Mouse (Mus musculus): ENCODE measurements around the gene Tnpo1. TPM values are rescaled to one million over a fixed set of nuclear protein-coding genes. Genes with fewer than 3 reads are reported as not detected.
"Not testable (repeated sequence)": the region's sequence is repeated elsewhere in the genome, so short reads cannot be mapped to it uniquely, and the experiment has no call there.

The Tnpo1 gene
- total RNA-seq, 4 experiments from 2014 or later = 30.7 to 34.4 (median 31.1) TPM

DNA sequence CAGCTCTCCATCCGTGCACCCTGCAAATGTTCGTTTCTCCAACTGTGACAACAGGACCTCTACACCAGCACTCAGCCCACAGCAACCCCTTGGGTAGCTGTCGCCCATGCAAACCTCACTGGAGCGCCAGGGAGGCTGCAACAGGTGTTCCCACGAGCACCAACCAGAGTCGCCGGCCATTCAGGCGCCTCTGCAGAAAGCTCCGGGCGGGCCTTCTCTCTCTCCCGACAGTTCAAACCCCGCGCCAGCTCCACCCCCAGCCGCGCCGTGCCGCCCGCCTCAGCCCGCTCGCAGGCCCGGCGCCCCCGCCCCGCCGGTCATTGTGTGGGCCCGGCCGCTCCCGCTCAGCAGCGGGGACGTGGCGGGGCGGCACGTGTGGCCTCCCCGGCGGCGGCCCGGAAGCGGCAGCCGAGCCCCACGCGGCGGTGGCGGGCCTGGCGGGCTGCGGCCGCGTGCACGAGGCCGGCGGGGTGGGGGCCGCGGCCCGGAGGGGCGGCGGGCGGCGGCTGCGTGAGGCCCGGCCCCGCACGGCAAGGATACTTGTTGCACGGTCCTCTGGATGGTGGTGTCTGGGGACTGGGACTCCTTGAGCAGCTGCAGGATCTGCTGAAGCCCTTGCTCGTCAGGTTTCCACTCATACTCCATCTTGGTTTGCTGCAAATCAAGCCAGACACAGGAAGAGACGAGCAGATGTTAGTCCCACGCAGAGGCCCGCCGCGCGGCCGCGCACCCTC lies 35.9 kb downstream of the Tnpo1 start:
- peak; percentile 13 to 24 for DNase-seq (ENCODE audit: low spot score in 2 of 2)

DNA sequence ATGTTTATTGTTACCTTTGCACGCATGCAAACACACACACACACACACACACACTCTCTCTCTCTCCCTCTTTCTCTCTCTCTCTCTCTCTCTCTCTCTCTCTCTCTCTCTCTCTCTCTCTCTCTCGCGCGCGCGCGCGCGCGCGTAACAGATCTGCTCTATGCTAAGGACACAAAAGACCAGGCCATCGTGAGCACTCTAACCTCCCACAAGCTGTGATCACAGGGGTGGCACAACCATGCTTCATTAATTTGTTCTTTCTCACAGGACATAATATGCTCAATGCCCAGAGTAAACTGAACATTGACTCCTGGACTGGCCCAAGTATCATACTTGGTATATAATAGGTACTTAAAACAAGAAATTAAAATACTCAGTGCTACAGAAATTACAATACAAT lies 37.0 kb downstream of the Tnpo1 start:
- DNase-seq (ENCODE audit: low spot score in 2 of 2) = no peak

DNA sequence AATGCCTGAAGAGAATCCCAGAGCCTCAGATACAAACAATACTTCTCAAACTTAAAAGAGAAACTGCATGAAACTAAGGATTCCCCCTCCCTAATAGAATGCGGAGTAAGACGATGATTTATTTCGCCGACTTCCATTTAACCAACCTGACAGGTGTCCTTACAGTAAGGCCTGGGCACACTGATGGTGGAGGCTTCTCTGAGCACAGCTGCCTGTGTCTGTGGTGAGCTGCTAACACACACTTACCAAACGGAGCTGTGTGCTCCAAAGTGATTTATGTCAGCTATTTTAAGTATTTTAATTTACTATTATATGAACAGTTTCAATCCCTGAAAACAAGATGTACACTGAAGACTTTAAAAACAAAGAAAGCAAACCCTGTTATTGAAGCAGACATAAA lies 42.4 kb downstream of the Tnpo1 start:
- DNase-seq (ENCODE audit: low spot score in 2 of 2) = no peak

- no peak for DNase-seq (ENCODE audit: low spot score in 2 of 2)
These were observed 44.2 kb downstream of the Tnpo1 start for GRCm38 (mm10) chr13:98881991-98882390.

DNA sequence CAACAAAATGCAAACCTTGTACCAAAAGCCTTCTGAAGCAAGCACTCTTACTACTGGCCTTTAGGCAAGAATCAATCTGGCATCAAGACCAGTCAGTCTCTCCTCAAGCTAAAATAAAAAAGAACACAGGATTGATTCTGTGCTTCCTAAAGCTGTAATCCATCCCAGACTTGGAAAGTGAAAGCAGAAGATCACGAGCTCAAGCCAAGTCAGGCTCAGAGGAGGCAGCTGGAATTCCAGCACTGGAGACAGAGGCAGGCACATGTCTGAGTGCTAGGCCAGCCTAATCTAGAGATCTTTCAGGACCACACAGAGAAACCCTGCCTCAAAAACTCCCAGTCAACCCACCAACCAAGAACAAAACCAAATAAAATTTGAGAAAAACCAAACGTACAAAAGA lies 45.8 kb downstream of the Tnpo1 start:
- peak in 1 of 2 experiments; percentile 16 for DNase-seq (ENCODE audit: low spot score in 2 of 2)

- DNase-seq (ENCODE audit: low spot score in 2 of 2) = no peak
These were observed 46.8 kb downstream of the Tnpo1 start for GRCm38 (mm10) chr13:98879422-98879821.

- no peak for DNase-seq (ENCODE audit: low spot score in 2 of 2)
These were observed 49.0 kb downstream of the Tnpo1 start for GRCm38 (mm10) chr13:98877165-98877564.

GRCm38 (mm10) chr13:98874727-98875126 lies 51.5 kb downstream of the Tnpo1 start:
- no peak for DNase-seq (ENCODE audit: low spot score in 2 of 2)

DNA sequence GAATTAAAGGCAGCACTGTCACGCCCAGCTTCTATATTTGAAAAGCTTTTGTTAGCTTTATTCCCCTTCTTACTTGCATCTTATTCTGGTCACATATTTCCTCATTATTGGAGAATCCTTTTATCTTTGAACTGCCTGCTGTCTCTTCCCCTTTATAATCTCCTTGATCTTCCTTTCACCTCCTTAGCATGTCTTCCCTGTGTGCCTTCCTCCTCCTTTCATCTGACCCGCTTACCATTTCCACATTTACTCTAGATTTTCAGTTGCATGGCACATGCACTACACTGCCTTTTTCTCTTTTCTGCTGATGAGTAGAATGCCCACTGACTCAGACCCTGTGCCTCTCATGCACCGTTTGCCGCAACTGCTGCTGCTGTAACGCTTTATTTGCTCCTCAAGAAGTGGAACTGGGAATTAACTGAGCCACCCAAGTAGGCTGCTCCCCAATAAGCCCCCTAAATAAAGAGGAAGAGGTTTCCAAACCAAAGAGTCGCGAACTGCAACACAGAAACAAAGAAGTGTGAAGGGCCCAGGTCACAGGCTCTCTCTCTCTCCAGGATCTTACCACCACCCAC lies 53.8 kb downstream of the Tnpo1 start:
- DNase-seq (ENCODE audit: low spot score in 2 of 2) = no peak

GRCm38 (mm10) chr13:98871263-98871662 lies 54.9 kb downstream of the Tnpo1 start:
- no peak for DNase-seq (ENCODE audit: low spot score in 2 of 2)

- DNase-seq (ENCODE audit: low spot score in 2 of 2) = no peak
These were observed 57.8 kb downstream of the Tnpo1 start for GRCm38 (mm10) chr13:98868236-98868923.

DNA sequence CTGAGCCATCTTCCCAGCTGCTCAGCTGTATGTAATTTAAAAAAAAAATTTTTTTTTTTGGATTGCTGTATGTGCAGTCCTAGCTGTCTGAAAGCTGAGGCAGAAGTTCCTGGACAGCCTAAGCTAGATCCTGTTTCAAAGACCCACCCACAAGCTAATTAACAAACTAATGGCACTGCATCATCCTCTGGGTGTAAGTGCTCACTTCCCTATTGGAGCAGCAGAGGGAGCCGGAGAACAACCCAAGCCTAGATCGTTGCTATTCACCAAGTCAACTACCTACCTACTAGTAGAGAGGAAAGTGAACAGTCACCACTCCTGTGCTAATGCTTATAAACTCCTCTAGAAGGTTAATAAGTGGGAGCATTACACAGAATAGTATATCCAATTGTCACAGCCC lies 58.4 kb downstream of the Tnpo1 start:
- peak; percentile 17 to 24 for DNase-seq (ENCODE audit: low spot score in 2 of 2)

DNA sequence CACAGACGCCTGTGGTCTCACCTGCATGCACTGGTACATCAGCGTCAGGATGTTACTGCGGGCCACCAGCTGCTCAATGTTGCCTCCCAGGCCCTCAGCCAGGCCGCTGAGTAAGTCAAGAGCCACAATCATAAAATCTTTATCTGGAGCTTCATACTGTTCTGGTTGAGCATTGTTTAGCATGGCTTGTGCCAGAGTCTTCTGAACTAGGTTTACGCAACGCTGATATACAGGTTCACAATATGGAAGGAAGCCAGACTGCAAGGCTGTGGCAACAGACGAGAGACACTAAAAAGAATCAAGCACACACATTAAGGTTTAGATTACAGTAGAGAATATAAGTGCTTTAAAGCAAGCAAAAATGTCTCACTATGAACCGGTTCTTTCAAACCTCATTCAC lies 70.9 kb downstream of the Tnpo1 start:
- DNase-seq (ENCODE audit: low spot score in 2 of 2) = no peak

DNA sequence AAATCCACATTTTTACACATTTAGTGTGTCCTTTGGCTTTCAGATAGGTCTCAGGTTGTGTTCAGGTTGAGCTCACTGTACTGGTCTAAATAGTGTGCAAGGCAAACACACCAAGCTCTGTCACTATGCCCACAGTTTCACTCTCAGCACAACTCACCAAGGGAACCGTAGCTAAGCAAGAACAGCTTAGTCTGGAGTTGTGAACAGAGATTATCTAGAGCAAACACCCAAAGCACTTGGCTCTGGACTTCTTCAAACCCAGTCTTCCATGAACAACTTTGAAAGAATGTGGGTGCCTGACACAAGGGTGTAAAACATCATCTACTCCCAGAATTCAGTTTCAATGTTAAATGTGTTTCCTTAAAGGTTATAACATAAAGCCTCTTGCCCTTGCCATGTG lies 80.4 kb downstream of the Tnpo1 start:
- no peak for DNase-seq (ENCODE audit: low spot score in 2 of 2)

- no peak for DNase-seq (ENCODE audit: low spot score in 2 of 2)
These were observed 89.6 kb downstream of the Tnpo1 start for GRCm38 (mm10) chr13:98836423-98837088.

GRCm38 (mm10) chr13:98835740-98836139 lies 90.4 kb downstream of the Tnpo1 start:
- no peak for DNase-seq (ENCODE audit: low spot score in 2 of 2)

GRCm38 (mm10) chr13:98834723-98835122 lies 91.5 kb downstream of the Tnpo1 start:
- DNase-seq (ENCODE audit: low spot score in 2 of 2) = no peak

DNA sequence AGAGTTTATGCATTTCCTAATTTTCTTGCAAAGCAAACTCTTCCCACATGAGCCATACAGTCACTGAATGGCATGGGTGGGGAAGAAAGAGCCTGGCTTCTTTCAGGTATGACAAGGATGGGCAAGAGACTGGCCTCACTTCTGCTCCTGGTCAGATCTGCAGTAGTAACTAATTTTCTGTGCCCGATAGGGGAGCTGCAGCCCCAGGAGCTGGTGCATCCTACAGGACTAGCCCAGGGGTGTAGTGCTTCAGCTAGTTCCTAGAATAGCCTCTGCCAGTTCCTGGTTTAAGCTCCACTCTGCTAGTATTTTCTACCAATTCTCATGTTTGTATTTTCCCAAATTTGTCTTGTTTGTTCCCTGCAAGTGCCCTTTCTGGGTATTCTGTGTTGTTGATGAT lies 92.0 kb downstream of the Tnpo1 start:
- no peak for DNase-seq (ENCODE audit: low spot score in 2 of 2)

DNA sequence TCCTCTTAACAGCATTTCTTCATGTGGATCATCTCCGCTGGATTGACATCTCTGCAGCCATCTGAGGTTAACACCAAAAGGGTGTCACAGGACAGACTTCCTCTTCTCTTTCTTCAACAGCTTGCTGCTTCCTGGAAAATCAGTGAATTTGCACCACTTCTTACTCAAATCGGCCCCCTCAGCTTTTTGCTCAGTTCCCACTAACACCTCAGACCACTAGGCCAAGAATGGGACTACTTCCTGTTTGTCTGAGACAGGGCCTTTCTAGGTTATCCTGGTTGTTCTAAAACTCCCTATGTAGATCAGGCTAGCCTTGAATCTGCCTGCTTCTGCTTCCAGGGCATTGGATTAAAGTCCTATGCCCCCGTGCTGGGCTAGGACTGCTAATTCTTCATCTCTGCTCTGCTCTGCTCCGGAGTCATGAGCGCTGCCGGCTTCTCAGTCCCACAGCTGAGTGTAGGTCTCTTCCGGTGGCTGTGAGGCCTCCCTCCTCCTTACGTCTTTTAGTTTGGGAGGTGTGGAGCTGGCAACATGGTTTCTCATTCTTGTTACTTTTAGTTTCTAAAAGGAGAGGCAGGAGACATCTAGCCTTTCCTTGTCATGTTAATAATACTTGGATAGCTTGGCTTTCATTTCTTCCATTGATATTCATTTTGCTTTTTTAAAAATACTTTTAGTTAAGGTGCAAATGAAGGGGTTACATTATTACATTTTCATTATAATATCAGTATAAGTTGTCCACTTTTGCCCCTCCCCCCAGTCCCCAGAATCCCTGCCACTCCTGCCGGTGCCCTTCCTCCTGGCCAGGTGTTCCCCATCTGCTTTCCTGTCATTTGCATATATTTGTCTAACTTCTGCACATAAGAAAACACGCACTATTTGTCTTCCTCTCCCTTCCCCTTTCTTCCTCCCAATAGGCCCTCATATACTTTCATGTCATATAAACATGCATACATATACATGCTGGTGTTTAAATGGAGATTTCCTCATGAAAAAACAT lies 93.4 kb downstream of the Tnpo1 start:
- no peak for DNase-seq (ENCODE audit: low spot score in 2 of 2)

GRCm38 (mm10) chr13:98829026-98829425 lies 97.2 kb downstream of the Tnpo1 start:
- DNase-seq (ENCODE audit: low spot score in 2 of 2) = not testable (repeated sequence)

DNA sequence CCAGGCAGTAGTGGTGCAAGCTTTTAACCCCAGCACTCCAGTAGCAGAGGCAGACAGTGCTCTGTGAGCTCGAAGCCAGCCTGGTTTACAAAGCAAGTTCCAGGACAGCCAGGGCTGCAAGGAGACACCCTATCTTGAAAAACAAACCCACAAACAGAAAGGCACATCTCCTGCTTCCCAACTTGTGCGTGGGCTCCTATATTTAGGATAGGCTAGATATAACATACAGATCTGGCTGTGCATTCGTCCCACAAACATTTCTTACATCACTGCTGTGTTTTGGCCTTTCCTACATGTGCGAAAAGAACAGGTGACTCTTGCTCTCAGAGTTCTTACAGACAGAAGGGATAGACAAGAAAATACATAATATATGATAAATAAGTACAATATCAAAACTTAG lies 100.6 kb downstream of the Tnpo1 start:
- DNase-seq (ENCODE audit: low spot score in 2 of 2) = no peak

All from gastrocnemius, adult 8-10 months (tissue).